Mouse (Mus musculus) spleen, adult 2 months (tissue): ENCODE measurements around the gene Chst11.

Source experiments
- CTCF ChIP-seq: fragments of 200-500 bp; IDR thresholded peaks from 2 replicates; pipeline ENCODE4 v1.5.1; 2011; ENCODE audit warnings: mild to moderate bottlenecking, inconsistent platforms; ENCODE audit not compliant: insufficient read depth, insufficient read length, insufficient replicate concordance; ENCODE audit errors: extremely low read depth
- POLR2A ChIP-seq: fragments of 200-500 bp; IDR thresholded peaks from 2 replicates; pipeline ENCODE4 v1.6.1; 2011; ENCODE audit warnings: low read depth, low read length, inconsistent platforms

GRCm38 (mm10) chr10:83088318-83088717, 103.0 kb downstream of the Chst11 start:
- TF ChIP-seq POLR2A (no peak), CTCF (no peak)
